ENCODE assay signal across 34 mouse cellular contexts in the genomic region with DNA sequence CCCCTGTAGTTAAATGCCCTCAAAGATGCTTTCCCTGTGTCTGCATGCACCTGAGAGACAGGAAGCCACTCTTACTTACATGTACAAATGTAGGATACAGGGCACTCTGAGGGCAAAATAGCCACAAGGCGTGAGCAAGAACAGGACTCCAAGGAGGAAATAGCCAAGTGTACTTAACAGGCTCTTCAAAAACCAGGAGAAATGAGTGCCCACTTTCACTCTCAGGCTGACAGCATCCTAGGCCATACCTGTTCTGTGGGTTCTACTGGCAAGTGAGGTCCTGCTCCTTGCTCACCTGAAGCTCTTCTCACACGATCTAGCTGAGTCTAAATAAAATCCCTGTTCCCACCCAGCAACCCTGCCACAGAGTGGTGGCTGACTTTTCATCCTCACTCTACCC. TPM values are rescaled to one million over a fixed set of nuclear protein-coding genes. Genes with fewer than 3 reads are reported as not detected.
"Had no signal": no experiment of that assay in that cellular context is flagged by ENCODE, and none has a peak within 500 bp of the region (broad histone marks: within the 10 kb centered on the region; RNA-seq: fewer than 3 reads in every experiment).

No protein-coding gene starts in this region.

- H3K4me2 ChIP-seq: heart, embryonic 12.5 days; hindbrain, embryonic 12.5 days; intestine, embryonic 15.5 days; limb, embryonic 12.5 days had no signal

- H3K27me3 ChIP-seq: heart, embryonic 12.5 days; hindbrain, embryonic 12.5 days; intestine, embryonic 15.5 days; limb, embryonic 12.5 days had no signal

- H3K27ac ChIP-seq: gastrocnemius, adult 2 months; heart, embryonic 10.5 days; hindbrain, embryonic 10.5 days; hindbrain, embryonic 12.5 days; intestine, embryonic 15.5 days; layer of hippocampus, adult 2 months; left cerebral cortex, adult 2 months; limb, embryonic 10.5 days; limb, embryonic 12.5 days had no signal

- H3K9me3 ChIP-seq: heart, embryonic 10.5 days; heart, embryonic 12.5 days; hindbrain, embryonic 10.5 days; hindbrain, embryonic 12.5 days; intestine, embryonic 15.5 days; limb, embryonic 10.5 days; limb, embryonic 12.5 days had no signal

- ATAC-seq: hindbrain, embryonic 16.5 days; inflammation-experienced regulatory T-cells, adult 6 months; intestine, embryonic 15.5 days; intestine, postnatal 0 days had no signal

- H3K4me3 ChIP-seq: gastrocnemius, adult 2 months; heart, embryonic 10.5 days; heart, embryonic 12.5 days; hindbrain, embryonic 10.5 days; hindbrain, embryonic 12.5 days; intestine, embryonic 15.5 days; layer of hippocampus, adult 2 months; left cerebral cortex, adult 2 months; limb, embryonic 10.5 days; limb, embryonic 12.5 days had no signal

- H3K9ac ChIP-seq: heart, embryonic 12.5 days; hindbrain, embryonic 12.5 days; intestine, embryonic 15.5 days; limb, embryonic 12.5 days had no signal

- DNase-seq: gastrocnemius, adult 2 months; gastrocnemius, postnatal 10 days; gastrocnemius, postnatal 25 days; heart, adult 18-20 months; heart, postnatal 10 days; heart, postnatal 4 days; kidney, adult 18-20 months; kidney, adult 8-10 months; kidney, postnatal 10 days; kidney, postnatal 25 days; kidney, postnatal 4 days had no signal

RNA-seq across cellular contexts. Expression of a gene that starts 39.2 kb away (rescaled TPM):
- total RNA-seq: gastrocnemius, adult 2 months; gastrocnemius, postnatal 10 days; gastrocnemius, postnatal 25 days; gastrocnemius, postnatal 4 days; granulocyte monocyte progenitor cell, adult 5-6 weeks; heart, adult 18-20 months; heart, adult 8-10 months; heart, postnatal 10 days; heart, postnatal 25 days; heart, postnatal 4 days; layer of hippocampus, adult 2 months; layer of hippocampus, postnatal 10 days; layer of hippocampus, postnatal 25 days; left cerebral cortex, adult 2 months; left cerebral cortex, postnatal 14 days; left cerebral cortex, postnatal 36 days had no signal
- polyA plus RNA-seq: frontal cortex, adult 2 months; heart, embryonic 14.5 days; kidney, embryonic 14.5 days; limb, embryonic 10.5 days; limb, embryonic 12.5 days had no signal
